Mouse (Mus musculus) left cerebral cortex, adult 6 months (tissue): ENCODE data around the gene Abca17. TPM values are rescaled to one million over a fixed set of nuclear protein-coding genes. Genes with fewer than 3 reads are reported as not detected.

ENCODE experiments used
- long read RNA-seq, 2 experiments: library from polyadenylated mRNA; unstranded; transcript quantifications; one replicate each; pipeline ENCODE4 v2.0.0; 2019 to 2020
- polyA plus RNA-seq: library from polyadenylated mRNA; unstranded; fragments of <200 nt; fragmentation: Nextera tagmentation; gene quantifications from 2 replicates; pipeline ENCODE4 v1.2.3, GENCODE M21; 2021

The Abca17 gene
- 0.22 and 0.34 TPM in 2 replicates for polyA plus RNA-seq
- long read RNA-seq, experiment 1, partial matches to known transcripts, result 0 of 4 reads
- long read RNA-seq, experiment 1, other reads (novel, unspliced or antisense), result 2 of 4 reads
- long read RNA-seq, experiment 2, partial matches to known transcripts, result 0 of 1 reads
- long read RNA-seq, experiment 2, other reads (novel, unspliced or antisense), result 1 of 1 reads

DNA sequence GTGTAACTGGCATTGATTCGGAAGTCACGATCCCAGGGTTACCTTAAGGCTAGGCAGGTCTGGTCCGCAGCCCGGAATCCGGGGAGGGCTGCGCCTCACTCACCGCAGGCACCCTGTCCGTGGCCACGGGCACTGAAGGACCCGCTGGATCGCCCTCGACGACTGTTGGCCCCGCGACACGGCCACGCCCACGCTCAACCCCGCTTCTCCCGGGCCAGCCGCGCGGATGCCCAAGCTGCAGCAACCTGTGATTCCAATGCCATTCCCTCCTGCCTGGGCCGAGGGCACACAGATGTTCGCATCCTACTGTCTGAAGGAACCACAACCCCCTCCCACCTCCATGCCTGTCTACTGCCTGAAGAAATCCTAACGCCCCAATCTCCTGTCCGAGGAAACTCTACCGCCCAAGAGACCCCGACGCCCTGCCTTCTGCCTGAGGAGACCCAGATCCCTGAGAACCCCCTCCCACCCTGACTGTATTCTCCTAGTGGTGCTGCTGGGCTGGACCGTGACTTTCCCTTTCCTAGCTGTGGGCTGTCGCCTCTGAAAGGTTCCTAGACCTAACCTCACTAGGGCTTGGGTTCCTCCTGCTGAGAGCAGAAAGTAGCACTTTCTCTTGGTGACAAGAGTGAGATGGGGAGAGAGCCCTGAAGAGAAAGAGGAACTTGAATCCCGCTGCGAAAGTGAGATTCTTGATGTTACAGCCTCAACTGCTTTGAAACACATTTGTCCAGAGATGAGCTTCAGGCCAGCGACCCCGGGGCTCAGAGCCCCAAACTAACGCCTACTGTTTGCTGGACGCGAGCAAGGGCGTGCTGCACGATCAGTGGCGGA, at the start of gene Abca17:
Abca17 (minus strand) TSS at position 143 of the 834 bp plus-strand sequence.

DNA sequence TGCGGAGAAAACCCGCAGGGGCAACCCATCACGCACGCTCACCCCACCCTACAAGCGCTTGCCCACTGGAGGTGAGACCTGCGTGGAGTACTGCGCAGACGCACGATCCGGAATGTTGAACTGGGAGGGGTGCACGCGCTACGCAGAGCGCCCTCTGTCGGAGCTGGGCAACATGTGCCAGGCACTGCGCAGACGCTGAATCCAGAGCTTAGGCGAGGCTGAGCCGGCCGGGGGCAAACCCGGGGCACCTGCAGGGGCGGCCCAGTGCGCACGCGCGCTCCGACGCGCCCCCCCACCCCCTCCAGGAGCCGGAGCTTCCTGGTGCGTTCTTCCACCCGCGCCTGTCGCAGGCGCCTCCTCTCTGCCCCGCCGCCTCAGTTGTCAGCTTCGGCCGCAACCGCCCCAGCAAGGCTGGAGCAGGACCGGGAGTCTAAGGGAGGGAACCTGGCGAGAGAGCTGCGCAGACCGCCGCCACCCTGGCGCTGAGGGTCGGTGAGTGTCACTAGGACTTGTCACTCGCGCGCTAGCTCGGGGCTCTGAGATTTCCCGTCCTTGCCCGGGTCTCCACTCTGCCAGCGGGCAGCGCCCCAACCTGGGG, 991 bp upstream of the Abca17 start, which contains the start of gene Abca3:
Abca3 (plus strand) TSS at position 191 of the 598 bp plus-strand sequence.

DNA sequence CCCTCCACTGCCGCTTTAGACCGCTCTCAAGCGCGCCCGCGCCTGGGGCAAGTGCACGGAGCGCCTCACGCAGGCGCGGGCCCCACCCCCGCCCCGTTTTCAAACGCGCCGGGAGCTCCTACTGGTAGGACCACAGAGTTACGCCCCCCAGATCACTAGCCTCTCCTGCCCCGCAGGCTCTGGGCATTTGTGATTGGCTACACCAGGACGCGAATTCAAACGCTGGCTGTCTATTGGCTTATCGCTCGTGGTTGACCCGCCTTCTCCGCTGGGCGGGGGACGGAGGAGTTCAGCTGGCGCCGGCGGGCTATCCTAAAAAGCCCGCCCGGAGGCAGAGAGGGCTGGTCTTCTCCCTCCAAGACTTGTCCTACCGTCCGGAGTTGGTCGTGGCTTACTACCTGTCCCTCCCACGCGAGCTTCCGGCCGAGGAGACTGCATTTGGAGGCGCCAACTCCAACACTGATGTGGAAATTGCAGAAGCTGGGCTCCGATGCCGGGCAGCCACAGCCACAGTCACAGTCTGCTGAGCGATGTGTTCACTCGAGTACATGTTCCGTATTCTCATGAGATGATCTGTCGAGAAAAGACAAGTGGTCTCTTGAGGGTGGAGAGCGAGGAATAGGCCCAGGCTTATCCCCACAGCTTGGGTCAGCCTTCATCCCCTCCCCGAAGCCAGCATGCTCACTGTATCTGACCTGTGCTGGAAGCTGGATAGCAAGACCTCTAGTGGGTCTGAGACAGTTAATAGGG, 99.4 kb downstream of the Abca17 start, which contains the start of gene Ccnf:
Ccnf (minus strand) TSS at position 165 of the 750 bp plus-strand sequence.

DNA sequence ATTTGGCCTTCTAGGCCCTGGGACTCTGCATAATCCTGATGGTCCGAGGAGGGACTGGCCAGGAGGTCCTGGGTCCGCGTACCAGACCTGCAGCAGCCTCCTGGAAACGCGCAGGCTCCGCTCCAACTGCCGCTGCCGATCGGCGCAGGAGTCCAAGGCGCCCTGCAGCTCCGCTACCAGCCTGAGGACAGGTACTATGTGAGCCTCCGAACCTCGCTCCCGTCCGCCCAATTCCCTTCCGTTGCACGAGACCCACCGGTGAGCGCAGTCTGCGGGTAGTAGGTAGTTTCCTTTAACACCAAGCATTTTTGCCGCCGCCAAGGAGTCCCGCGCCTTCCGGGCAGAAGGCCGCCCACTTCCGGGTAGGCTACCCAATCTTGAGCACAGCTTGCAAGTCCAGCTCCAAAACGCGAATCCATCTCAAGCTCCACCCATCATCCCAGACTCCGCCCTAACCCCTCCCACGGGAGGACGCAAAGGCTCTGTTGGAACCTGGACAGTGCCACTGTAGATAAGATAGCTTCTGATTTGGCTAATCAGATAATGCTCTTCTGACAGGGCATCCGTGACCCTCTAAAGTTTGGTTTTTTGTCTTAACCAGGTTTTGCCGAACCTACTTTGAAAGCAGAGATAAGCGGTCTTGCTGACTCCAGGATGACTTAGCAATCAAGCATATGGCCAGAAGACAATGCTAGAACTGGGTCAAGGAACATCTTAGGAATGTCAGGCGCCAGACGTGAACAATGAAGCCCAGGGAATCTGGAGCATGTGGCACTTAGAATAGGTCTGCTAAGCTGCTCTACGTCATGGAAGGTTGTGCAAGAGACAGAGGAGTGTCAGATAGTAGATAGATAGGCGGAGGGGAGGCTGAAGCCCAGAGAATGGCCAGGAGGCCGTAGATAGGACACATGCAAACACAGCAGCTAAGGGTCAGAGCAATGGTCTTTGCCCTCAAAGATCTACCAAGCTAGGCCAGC, 130.1 kb downstream of the Abca17 start, which contains the start of gene Tedc2:
Tedc2 (minus strand) TSS at position 417 of the 977 bp plus-strand sequence.

Other genes with a start within 250 kb of the Abca17 start
- gene Pdpk1, start 200.1 kb downstream of the Abca17 start, polyA plus RNA-seq, result 40.3 and 56.0 TPM in 2 replicates
- 24.5 and 32.9 TPM in 2 replicates for gene Amdhd2, start 187.3 kb downstream of the Abca17 start, polyA plus RNA-seq
- gene Atp6v0c, start 181.4 kb downstream of the Abca17 start, polyA plus RNA-seq, result 2,129 and 2,190 TPM in 2 replicates
- 13.7 and 14.1 TPM in 2 replicates for gene Tbc1d24, start 145.5 kb downstream of the Abca17 start, polyA plus RNA-seq
- 2.0 and 5.5 TPM in 2 replicates for gene Ntn3, start 141.5 kb downstream of the Abca17 start, polyA plus RNA-seq
- gene Tedc2, start 130.2 kb downstream of the Abca17 start, polyA plus RNA-seq, result 8.3 and 8.5 TPM in 2 replicates
- gene Ccnf, start 99.6 kb downstream of the Abca17 start, polyA plus RNA-seq, result 2.2 and 2.4 TPM in 2 replicates
- gene Abca3, start 882 bp upstream of the Abca17 start, polyA plus RNA-seq, result 10.9 and 18.7 TPM in 2 replicates
- gene Rnps1, start 63.5 kb upstream of the Abca17 start, polyA plus RNA-seq, result 90.6 and 122 TPM in 2 replicates
- gene Eci1, start 75.6 kb upstream of the Abca17 start, polyA plus RNA-seq, result 78.8 and 90.8 TPM in 2 replicates
- 0.21 and 0.36 TPM in 2 replicates for gene Dnase1l2, start 92.0 kb upstream of the Abca17 start, polyA plus RNA-seq
- gene E4f1, start 119.2 kb upstream of the Abca17 start, polyA plus RNA-seq, result 10.7 and 12.9 TPM in 2 replicates
- gene Pgp, start 119.3 kb upstream of the Abca17 start, polyA plus RNA-seq, result 93.6 and 113 TPM in 2 replicates
- 0.82 and 1.2 TPM in 2 replicates for gene Bricd5, start 122.8 kb upstream of the Abca17 start, polyA plus RNA-seq
- 16.5 and 21.2 TPM in 2 replicates for gene Mlst8, start 128.0 kb upstream of the Abca17 start, polyA plus RNA-seq
- gene Caskin1, start 137.5 kb upstream of the Abca17 start, polyA plus RNA-seq, result 8.6 and 20.5 TPM in 2 replicates
- 20.3 TPM in 2 replicates for gene Traf7, start 176.9 kb upstream of the Abca17 start, polyA plus RNA-seq
- 51.2 and 58.9 TPM in 2 replicates for gene Rab26, start 183.1 kb upstream of the Abca17 start, polyA plus RNA-seq
- gene Pkd1, start 198.8 kb upstream of the Abca17 start, polyA plus RNA-seq, result 4.8 and 5.4 TPM in 2 replicates